Mouse (Mus musculus) spleen, adult 12 weeks (tissue): ENCODE results near the gene Rap1a.

Experiments used
- DNase-seq: peaks from one replicate; pipeline ENCODE4 v3.0.0; 2022; ENCODE audit warnings: low spot score

Rap1a gene

GRCm38 (mm10) chr3:105801191-105802166 is at the start of gene Rap1a:
Gene Rap1a, minus strand, starts transcription at chr3:105801336.
- DNase-seq: peak; percentile 74

DNA sequence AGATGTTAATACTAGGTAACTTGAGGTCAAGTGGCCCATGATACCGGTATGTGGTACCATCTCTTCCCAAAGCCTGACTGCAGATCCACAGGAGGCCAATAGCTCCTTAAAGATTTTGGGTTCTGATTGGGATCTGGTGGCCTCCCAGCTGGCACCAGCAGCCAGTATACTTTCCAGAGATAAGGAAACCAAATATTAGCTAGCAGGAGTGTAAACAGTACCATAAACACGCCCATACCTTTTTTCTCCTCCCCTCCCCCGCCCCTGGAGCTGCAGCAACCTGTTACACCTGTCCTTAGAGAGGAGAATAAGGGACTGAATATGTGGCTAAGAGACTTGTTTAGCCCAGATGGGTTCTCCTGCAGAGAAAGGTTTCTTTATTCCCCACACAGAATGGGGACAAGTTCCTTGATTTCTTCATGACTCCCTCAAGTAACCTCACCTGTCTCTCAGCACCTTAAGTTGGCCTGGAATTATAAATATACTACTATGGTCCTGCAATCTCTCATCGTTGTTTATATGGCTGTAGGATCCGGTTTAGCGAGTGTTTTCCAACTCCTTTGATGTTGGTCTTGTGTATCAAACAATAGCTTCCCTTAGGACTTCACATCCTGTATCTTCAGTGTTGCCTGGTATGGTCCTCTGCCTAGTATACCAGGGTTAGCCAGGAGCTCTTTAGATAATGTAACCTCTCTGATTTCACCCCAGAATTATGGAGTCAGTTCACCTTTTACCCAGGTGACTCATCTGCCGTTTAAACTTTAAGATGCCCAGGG is 45.3 kb upstream of the Rap1a start:
- no peak for DNase-seq

DNA sequence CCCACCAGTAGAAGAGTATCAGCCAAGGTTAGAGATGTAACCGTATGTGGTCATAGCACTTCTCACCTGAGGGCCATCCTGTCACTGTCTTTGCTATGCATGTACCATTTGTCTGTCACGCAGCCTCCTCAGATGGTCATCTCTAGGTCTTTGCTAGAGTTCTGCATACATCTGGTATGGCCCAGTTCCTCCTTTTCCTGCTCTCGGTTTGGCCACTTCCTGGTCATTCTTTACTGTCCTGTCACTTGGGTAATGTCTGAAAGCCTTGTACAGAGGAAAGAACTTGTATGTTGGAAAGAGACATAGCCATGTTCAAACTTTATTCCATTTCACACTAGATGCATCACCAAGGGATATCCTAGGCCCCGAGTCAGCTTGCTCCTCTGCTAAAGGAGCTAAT is 38.7 kb upstream of the Rap1a start:
- no peak for DNase-seq

GRCm38 (mm10) chr3:105838655-105839054 is 37.5 kb upstream of the Rap1a start:
- no peak for DNase-seq

- no peak for DNase-seq
Observed at GRCm38 (mm10) chr3:105836883-105837282, 35.7 kb upstream of the Rap1a start.

DNA sequence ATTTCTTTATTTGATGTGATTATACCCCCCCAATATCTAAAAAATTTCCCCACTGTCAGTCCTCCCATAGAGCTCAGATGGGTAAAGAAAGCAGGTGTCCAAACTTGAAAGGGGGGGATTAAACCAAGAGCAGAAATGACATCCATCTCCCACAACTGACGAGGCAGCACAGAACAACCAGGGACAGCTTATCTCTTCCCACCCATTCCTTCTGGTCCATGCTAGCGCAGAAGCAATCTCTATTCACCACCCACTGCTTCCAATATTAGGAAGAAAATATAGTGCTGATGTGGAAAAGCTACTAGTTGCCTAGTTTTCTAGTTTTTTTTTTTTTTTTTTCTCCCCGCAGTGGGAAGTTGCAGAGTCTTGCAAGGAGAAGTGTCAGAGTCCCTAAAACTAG is 34.7 kb upstream of the Rap1a start:
- no peak for DNase-seq

DNA sequence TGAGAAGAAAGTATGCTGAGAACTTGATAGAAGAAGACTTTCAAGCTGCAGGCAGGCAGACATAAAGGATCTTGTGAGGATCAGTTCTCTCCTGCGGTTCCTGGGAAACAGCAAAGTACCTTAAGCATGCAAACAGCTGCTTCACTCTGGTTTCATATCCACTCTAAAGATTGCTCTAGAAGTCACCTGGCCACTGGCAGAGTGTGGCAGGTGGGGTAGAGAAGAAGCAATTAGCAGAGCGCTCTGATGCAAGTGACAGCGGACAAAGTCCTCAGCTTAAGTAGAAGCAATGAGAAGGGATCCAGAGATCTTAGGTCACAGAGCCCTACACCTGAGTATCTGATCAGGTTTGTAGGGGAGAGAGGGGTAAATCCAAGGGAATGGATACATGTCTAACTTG is 30.4 kb upstream of the Rap1a start:
- no peak for DNase-seq

DNA sequence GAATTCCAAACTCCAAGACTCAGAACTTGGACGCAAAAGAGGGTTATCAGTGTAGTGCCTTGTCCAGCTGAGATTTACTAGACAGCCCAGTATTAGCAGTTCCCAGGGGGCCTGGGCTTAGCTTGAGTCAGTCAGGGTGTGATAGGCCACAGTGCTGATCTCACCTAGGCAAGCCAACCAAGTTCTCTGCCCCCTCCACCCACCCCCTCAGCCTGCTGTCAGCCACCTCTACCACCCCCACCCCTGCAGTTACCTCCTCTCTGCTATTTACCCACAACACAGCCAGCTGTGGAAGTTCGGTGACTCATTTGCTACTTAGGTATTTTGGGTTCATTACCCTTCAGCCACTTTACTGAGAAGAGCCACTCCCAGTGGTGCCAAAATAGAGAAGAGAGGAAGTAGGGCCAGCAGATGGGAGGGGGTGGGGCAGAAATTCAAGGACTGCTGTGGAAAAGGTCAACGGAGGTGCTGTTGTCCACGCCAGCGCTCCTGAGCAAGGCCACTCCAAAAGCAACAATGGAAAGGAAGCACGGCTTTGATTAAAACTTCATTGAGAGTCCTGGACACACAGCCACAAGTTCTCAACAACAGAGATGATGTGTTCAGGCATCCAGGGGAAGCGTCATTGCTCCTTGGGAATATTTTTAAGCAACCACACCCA is 24.5 kb upstream of the Rap1a start:
- no peak for DNase-seq

- no peak for DNase-seq
Observed at GRCm38 (mm10) chr3:105824704-105825103, 23.6 kb upstream of the Rap1a start.

GRCm38 (mm10) chr3:105824103-105824502 is 23.0 kb upstream of the Rap1a start:
- no peak for DNase-seq

- no peak for DNase-seq
Observed at GRCm38 (mm10) chr3:105823609-105824008, 22.5 kb upstream of the Rap1a start.

GRCm38 (mm10) chr3:105821504-105821903 is 20.4 kb upstream of the Rap1a start:
- DNase-seq: no peak

GRCm38 (mm10) chr3:105820272-105820671 is 19.1 kb upstream of the Rap1a start:
- DNase-seq: no peak

DNA sequence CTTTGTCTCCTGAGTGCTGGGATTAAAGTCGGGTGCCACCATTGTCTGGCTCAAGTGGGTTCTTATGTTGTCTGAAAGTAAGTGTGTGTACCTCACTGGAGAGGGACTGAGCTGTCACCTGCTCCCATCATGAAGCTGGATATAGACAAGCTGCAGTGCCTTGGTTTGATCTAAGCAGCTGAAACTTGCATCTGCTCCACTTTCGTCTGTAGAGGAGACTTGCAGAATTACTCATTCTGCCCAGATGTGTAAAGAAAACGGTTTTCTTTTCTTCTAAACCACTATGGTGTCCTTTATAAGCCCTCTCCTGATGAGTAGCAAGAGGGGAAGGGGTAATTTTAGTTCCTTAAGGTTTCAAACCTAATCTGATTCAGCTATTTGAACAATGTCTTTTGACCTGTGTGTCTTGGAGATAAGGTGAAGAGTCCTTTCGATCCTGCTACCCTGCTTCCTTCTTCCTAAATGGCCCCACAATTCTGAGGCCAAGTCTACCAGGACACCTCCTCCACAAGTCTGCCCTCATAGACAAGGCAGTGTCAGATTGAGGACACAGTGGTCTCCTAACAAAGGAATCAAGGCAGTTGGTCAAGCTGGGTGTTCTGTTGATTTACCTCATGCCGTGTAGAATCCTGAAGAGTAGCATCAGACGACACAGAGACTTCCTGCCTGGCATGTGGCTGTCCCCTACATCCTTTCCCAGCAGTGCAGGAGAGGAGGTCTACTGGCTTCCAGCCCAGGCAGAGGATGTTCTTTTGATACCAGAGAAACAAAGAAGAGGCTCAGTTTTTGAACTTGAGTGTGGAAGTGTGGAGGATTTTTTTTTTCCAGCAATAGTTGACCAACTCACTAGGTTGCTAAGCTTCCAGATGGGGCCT is 17.2 kb upstream of the Rap1a start:
- no peak for DNase-seq

GRCm38 (mm10) chr3:105816089-105816488 is 15.0 kb upstream of the Rap1a start:
- DNase-seq: no peak

GRCm38 (mm10) chr3:105815236-105815904 is 14.2 kb upstream of the Rap1a start:
- peak; percentile 48 for DNase-seq

DNA sequence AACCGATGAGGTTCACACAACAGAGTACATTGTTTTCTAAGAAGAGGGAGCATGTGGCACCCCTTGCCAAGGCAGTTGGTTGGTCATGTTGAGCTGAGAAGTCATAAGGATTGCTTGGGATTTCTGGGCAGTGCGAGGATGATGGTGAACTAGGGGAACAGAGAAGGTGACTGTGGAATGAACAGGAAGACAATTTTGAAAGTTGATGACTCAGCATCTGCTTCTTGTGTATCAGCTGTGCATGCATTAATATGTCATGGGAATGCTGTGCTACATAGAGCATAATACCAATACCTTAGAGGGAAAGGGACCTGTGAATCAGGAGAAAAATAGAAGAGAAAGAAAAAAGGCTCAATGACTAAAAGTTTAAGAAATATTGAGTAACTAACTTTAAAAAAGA is 10.0 kb upstream of the Rap1a start:
- DNase-seq: no peak

GRCm38 (mm10) chr3:105808179-105809037 is 7.3 kb upstream of the Rap1a start:
- peak; percentile 72 for DNase-seq

GRCm38 (mm10) chr3:105807672-105808071 is 6.5 kb upstream of the Rap1a start:
- DNase-seq: no peak
